Mouse (Mus musculus) CD4-positive, CD25-positive, alpha-beta regulatory T cell, adult 2 months (primary cell): ENCODE measurements around the gene Myd88.

Experiments used
- DNase-seq: peaks from one replicate; pipeline ENCODE4 v3.0.0-alpha.2; 2012; ENCODE audit warnings: low read depth, low spot score

Myd88 gene

GRCm38 (mm10) chr9:119297696-119298095, 43.5 kb downstream of the Myd88 start:
- no peak for DNase-seq

GRCm38 (mm10) chr9:119290791-119291190, 50.4 kb downstream of the Myd88 start:
- no peak for DNase-seq
